Mouse (Mus musculus) E14TG2a.4 (cell line): Measurements from ENCODE around the gene Rilpl1.

ENCODE experiments used
- CTCF ChIP-seq: conservative IDR thresholded peaks from 2 replicates; pipeline ENCODE4 v1.5.1; 2014; ENCODE audit warnings: low read length
- NANOG ChIP-seq: IDR thresholded peaks from 2 replicates; pipeline ENCODE4 v1.6.1; 2014; ENCODE audit warnings: borderline replicate concordance, low read length, mixed read lengths

GRCm38 (mm10) chr5:124535016-124535415 is 3.8 kb upstream of the Rilpl1 start:
- TF ChIP-seq CTCF (no peak), NANOG (no peak)
